Mouse (Mus musculus): Measurements from ENCODE around the gene Alx3.
A peak's percentile ranks its signal among the peaks of the same experiment; 100 is the strongest.

The Alx3 gene

DNA sequence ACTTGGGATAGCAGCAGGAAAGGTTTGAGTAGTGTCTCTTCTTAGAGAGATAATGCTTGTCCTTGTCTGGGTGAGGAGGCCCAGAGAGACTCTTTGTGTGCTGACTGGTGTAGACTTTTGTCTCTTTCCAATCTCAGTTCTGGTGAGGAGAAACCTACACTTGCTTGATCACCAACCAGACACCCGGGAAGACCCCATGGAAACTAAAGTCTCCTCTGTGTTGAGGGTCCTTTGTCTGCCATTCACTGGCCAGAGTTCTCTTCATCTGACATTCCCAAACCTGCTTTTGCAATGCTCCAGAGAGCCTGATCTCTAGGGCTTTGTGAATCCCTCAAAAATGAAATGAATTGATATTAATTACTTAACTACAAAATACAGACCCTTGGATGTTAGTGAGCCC is 10.9 kb upstream of the Alx3 start:
- DNase-seq: no peak

DNA sequence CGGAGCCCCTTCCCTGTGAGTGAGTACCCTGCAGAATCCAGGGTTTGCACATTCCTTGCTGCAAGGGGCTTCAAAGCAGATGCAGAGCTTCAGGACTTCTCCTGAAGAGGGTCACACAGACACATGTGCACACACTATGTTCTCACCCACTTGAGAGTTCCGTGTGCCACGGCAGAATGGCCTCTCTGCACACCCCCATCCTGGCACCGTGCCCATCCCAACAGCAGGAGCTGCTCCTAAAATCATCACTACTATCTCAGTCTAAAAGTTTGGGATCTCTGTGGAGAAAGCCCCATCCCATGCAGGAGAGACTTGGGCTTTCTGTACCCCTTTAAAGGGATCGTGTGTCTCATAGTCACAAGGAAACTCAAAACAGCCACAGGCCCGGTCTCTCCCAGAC is 8.3 kb upstream of the Alx3 start:
- no peak for DNase-seq

DNA sequence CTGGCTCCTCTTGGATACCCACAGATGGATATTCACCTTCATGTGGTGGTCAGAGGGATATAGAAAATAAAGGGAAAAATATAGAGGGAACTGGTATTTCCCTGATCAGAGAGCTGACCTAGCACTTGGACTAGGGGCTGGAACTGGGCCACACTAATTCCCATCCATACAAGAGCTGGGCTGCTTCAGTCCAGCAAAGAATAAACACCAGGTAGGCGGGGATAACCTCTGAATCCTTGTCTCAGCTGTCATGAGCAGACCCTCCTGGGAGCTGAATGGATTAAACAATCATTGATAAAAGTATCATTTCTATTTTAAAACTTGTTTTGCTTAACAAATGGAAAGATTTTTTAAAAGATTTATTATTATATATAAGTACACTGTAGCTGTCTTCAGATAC is 3.2 kb upstream of the Alx3 start:
- no peak for DNase-seq

GRCm38 (mm10) chr3:107593632-107594031 is 1.2 kb upstream of the Alx3 start:
- no peak for DNase-seq

- DNase-seq: no peak
Measured at GRCm38 (mm10) chr3:107595264-107595937, 570 bp downstream of the Alx3 start.

- DNase-seq: no peak
Measured at GRCm38 (mm10) chr3:107595938-107596461, 1.2 kb downstream of the Alx3 start.

DNA sequence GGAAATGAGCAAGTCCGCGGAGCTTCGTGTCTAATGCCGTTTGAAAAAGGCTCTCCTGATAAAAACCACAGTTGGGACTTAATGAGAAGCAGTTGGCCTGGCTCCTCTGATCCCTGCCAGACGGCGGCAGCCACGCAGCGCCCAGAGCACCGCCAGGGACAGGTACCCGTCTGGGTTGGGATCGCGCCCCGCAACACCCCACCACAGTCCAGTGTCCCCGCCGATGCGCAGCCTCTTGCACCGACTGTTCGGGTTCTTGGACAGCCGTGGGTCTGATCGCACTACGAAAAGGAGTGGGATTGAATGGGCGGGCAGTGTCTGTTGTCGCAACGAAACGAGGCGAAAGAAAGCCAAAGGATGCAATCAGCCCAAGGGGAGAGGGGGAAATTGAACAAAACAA is 1.7 kb downstream of the Alx3 start:
- no peak for DNase-seq

DNA sequence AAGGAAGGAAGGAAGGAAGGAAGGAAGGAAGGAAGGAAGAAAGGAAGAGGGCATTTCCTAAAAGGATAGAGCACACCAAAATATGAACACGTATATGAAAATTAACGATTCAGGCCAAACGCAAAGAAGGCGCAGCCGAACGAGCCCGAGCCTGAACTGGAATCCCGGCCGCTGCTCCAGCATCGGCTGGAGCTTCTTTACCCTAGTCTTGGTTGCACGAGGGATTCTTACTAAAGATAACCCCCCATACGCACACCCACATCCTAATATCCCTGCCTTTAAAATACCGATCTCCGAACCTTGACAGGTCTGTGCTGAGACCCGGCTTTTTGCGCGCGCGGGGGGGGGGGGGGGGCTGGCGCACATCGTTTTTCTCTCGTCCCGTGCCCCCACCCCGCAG is 2.3 kb downstream of the Alx3 start:
- DNase-seq: no peak

DNA sequence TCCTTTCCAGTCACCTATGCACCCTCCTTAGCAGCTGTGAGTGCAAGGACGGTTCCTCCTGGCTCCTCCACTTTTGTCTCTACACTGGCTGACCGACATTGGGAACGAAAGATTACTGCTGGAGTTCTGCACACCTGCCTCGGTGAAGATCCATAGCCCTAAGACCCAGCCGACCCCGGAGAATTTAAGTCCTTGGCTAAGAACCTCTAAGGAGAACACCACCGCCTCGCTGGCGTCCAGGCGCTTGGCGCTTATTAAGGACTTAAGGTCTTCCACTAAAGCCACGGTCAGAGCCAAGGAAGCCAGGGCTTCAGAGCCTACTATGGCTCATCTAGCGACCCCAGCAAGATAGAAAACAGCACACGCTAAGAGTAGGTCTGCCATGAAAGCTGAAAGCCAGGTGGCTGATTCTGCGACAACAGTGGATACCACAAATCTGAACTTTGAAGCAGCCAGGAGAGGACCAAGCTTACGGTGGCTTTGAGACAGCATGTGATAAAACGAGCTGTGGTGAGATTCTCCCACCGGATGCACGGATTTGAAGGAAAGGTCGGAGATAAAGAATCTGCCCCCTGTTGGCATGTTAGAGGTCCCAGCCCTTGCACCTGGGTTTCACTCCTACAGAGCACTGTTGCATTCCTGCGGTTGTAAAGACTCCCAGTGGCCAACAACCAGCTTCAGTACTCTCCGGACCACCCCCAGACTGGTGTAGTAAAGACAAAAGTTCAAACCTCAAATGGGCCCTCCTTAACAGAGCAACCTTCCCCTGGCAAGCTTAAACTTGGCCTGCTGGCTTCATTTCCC is 3.0 kb downstream of the Alx3 start:
- DNase-seq: no peak

- no peak for DNase-seq
Measured at GRCm38 (mm10) chr3:107600127-107600526, 5.3 kb downstream of the Alx3 start.

DNA sequence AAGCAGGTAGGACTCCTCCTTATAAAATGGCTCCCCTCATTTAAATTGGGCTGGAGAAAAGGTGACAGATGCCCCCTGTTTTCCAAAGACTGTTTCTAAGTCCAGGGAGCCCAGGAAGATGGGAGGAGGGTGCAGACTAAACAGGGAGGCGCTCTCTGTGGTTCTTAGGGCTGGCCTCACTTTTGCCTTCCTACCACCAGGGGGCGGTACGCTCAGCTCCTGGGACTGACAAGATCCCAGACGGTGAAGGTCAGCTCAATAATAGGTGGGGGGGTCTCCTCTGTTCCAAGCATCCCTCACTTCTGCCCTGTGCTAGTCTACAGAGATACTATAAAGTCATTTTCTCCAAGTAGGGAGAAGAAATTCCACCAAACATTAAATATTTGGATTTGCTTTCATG is 10.5 kb downstream of the Alx3 start:
- DNase-seq: peak; percentile 54

GRCm38 (mm10) chr3:107607221-107607620 is 12.4 kb downstream of the Alx3 start:
- no peak for DNase-seq

DNA sequence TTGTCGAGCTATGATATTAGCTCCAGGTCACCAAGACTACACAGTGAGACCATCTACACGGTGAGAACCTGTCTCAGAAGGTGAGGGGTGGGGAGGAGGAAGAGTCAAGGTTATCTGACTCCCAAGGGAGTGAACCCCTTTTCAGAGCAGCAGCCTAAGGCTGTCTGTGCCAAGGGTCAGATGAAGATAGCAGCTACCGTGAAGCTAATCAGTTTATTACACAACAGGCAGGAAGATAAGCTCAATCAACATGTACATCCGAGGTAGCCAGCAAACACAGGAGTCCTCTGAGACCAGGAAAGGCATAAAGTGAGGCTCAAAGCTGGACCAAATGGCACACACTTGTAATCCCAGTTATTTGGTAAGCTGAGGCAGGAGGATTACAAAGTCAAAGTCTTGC is 14.0 kb downstream of the Alx3 start:
- no peak for DNase-seq

DNA sequence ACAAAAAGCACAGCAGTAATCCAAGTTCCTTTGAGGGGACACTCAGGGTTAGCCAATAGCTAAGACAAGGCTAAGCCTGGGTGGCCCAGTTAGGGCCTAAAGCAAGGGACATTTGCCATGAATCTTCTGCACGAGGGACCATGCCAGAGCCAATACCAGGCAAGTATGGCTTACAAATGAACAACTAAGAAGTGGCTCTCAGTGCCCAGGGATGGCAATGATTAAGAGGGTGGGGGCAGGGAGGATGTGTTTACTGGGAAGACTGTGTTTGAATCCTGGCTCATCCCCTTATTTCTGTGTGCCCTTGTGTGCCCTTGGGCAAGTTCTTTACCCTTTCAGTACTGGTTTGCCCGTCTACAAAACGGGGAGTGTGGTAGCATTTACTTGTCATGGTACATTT is 14.5 kb downstream of the Alx3 start:
- no peak for DNase-seq

DNA sequence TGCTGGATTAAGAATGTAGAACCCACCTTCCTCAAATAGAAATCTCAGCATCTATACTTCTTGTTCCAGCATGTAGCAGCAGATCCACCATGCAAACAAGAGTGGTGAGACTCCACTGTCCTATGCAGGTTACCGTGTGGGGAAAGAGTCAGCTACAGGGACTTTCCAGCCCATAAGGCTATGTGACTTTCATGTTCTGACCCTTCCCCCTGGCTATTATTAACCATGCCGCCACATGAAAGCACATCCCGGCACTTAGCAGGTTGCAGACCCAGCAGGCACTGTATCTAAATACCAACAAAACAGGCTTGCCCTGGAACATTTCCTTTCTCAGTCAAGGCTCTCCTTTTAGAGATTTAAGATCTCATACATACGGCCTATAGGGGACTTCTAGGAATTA is 16.6 kb downstream of the Alx3 start:
- DNase-seq: no peak

DNA sequence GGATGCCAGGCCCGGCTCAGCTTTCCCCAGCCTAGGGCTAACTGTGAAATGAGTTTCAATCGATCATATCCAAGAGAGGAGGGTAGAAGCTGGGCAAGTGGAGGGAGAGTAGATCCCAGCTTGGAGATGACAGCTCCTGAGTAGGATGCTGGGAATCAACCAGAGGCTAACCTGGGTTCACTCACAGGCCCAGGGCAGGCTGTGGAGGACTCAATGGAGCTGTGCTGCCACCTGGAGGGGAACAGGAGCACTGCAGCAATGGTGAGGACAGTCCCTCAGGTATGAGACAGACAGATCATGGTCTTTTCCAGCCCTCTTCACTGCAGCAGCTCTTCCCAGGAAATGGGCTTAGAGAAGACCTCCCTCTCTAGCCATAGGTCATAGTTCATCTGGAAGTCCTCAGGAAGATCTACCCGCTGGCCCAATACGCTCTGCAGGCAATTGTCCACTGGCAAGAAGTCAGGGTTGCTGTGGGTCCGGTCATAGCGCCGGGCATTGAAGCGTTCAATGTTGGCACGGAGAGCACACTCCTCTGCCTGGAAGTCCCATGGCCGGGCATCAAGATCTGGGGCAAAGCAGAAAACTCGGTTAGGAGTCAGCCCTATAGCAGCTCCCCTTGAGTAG is 18.2 kb downstream of the Alx3 start:
- DNase-seq: peak; percentile 77

DNA sequence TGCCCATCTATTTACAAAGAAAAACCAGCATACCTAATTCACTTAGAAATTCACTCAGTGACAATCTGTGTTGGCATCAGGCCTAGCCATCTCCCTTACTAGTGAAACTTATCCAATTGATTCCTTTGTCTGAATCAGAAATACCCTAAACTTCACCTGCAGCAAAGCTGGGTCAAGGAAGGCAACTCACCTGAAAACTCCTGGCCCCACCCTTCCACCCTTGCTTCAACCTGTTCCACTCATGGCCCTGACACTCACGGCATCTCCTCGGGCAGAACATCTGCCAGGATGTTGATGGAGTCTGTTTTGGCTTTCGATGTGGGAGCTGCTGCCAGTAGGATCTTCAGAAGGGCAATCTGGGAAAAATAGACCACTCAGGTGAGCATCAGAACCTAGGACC is 23.0 kb downstream of the Alx3 start:
- DNase-seq: no peak

DNA sequence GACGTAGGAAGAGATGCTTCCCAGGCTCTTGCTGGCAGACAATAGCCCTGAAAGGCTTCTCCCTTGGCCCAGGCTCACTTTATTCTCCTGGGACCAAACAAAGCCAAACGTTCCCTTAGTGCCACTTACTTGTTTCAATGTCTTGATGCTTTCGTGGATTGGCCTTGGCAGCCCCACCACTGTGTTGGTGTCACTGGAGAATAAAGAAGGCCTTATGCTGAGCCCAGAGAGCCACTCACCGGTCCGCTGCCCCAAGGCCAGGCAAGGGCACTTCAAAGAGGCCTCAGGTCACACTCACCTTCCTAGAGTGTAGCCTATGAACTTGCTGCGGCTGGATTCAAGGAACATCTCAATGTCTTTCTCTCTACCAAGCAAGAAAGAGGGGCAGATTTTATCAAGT is 25.1 kb downstream of the Alx3 start:
- no peak for DNase-seq

GRCm38 (mm10) chr3:107621286-107622075 is 26.6 kb downstream of the Alx3 start:
- no peak for DNase-seq

- DNase-seq: no peak
Measured at GRCm38 (mm10) chr3:107622537-107622936, 27.7 kb downstream of the Alx3 start.

GRCm38 (mm10) chr3:107624424-107624823 is 29.6 kb downstream of the Alx3 start:
- no peak for DNase-seq

- no peak for DNase-seq
Measured at GRCm38 (mm10) chr3:107625536-107625935, 30.7 kb downstream of the Alx3 start.

DNA sequence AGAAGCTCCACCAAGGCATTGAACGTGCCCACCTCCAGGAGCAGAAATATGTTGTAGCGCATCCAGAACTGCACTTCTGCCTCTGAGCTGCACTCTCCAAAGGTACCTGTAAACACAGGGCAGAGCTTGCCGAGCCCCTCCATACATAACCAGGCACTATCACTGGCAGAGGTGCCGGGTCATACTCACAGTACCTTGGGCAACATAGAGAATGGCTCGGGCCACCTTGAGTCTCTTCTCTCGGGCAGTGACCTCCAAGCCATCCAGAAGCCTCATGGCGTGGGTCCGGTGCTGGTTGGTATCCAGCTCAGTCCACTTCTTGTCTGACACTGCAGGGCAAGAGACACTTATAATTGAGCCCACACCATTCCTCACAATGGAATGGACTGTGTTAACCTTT is 31.9 kb downstream of the Alx3 start:
- DNase-seq: no peak

Measured in right cerebral cortex, postnatal 14 days (tissue).